Mouse (Mus musculus): ENCODE measurements around the gene Spats2. TPM values are rescaled to one million over a fixed set of nuclear protein-coding genes. Genes with fewer than 3 reads are reported as not detected.
A peak's percentile ranks its signal among the peaks of the same experiment; 100 is the strongest.

Gene Spats2
- polyA plus RNA-seq, 1 experiment from 2014 or later, result 13.9 TPM

GRCm38 (mm10) chr15:99163512-99164365, 38.0 kb downstream of the Spats2 start:
- H3K27ac ChIP-seq (replicated peaks), result 0 out of 2 replicates have a peak overlapping the region, but pooled peaks have one; percentile 13
- no peaks in the 10 kb centered on the region for H3K36me3 ChIP-seq (ENCODE audit: control insufficient read depth, insufficient read depth, low read length)
- TF ChIP-seq EP300 (optimal IDR thresholded peaks at IDR 0.05) (no peak), CTCF (IDR thresholded peaks at IDR 0.05; ENCODE audit: low read depth) (no peak)
- DNase-seq (ENCODE audit: low spot score) (peak; percentile 21), ATAC-seq (ENCODE audit: low FRiP score, low TSS enrichment) (peak; percentile 74)
- H3K27me3 ChIP-seq (ENCODE audit: control insufficient read depth, insufficient read depth, low read length), result no peaks in the 10 kb centered on the region
- no peak overlapping the region for H3K9ac ChIP-seq (ENCODE audit: low read length)
- H3K4me1 ChIP-seq (replicated peaks; ENCODE audit: control insufficient read depth, insufficient read depth), result no peaks in the 10 kb centered on the region
- H3K4me3 ChIP-seq (ENCODE audit: low read depth, low read length), result no peak overlapping the region
- 64% methylated on average over 12 of the region's 12 CpGs for WGBS
- H3K9me3 ChIP-seq (ENCODE audit: control insufficient read depth, low read length), result no peaks in the 10 kb centered on the region
- H3K4me2 ChIP-seq (replicated peaks; ENCODE audit: low read depth), result no peak overlapping the region

- H3K36me3 ChIP-seq (ENCODE audit: control insufficient read depth, insufficient read depth, low read length), result 0 out of 2 replicates have a peak, but pooled peaks cover 3% of the 10 kb centered on the region
- WGBS, result 94% methylated on average over 6 of the region's 6 CpGs
- TF ChIP-seq EP300 (optimal IDR thresholded peaks at IDR 0.05), result no peak
- no peak for TF ChIP-seq CTCF (IDR thresholded peaks at IDR 0.05; ENCODE audit: low read depth)
Measured at GRCm38 (mm10) chr15:99172131-99172530, 46.4 kb downstream of the Spats2 start.

GRCm38 (mm10) chr15:99179639-99180038, 53.9 kb downstream of the Spats2 start:
- no peak overlapping the region for H3K4me2 ChIP-seq (replicated peaks; ENCODE audit: low read depth)
- no peaks in the 10 kb centered on the region for H3K27me3 ChIP-seq (ENCODE audit: control insufficient read depth, insufficient read depth, low read length)
- DNase-seq (ENCODE audit: low spot score), result no peak
- TF ChIP-seq CTCF (IDR thresholded peaks at IDR 0.05; ENCODE audit: low read depth), result peak; percentile 33
- TF ChIP-seq EP300 (optimal IDR thresholded peaks at IDR 0.05), result no peak
- no peak for ATAC-seq (ENCODE audit: low FRiP score, low TSS enrichment)
- no peaks in the 10 kb centered on the region for H3K9me3 ChIP-seq (ENCODE audit: control insufficient read depth, low read length)
- peaks cover 8% of the 10 kb centered on the region for H3K36me3 ChIP-seq (ENCODE audit: control insufficient read depth, insufficient read depth, low read length)
- H3K4me1 ChIP-seq (replicated peaks; ENCODE audit: control insufficient read depth, insufficient read depth), result no peaks in the 10 kb centered on the region
- H3K4me3 ChIP-seq (ENCODE audit: low read depth, low read length), result no peak overlapping the region
- H3K9ac ChIP-seq (ENCODE audit: low read length), result no peak overlapping the region
- WGBS, result 100% methylated on average over 1 of the region's 2 CpGs
- no peak overlapping the region for H3K27ac ChIP-seq (replicated peaks)

More at GRCm38 (mm10) chr15:99172131-99172530, 46.4 kb downstream of the Spats2 start:
- Histone ChIP-seq H3K4me1 (replicated peaks; ENCODE audit: control insufficient read depth, insufficient read depth) (no peaks in the 10 kb centered on the region), H3K4me3 (ENCODE audit: low read depth, low read length) (no peak overlapping the region), H3K9me3 (ENCODE audit: control insufficient read depth, low read length) (no peaks in the 10 kb centered on the region), H3K4me2 (replicated peaks; ENCODE audit: low read depth) (no peak overlapping the region), H3K27me3 (ENCODE audit: control insufficient read depth, insufficient read depth, low read length) (no peaks in the 10 kb centered on the region), H3K9ac (ENCODE audit: low read length) (no peak overlapping the region), H3K27ac (replicated peaks) (no peak overlapping the region)
- DNase-seq (ENCODE audit: low spot score), result no peak
- no peak for ATAC-seq (ENCODE audit: low FRiP score, low TSS enrichment)

- ATAC-seq (ENCODE audit: low FRiP score, low TSS enrichment) (no peak), DNase-seq (ENCODE audit: low spot score) (no peak)
- H3K27me3 ChIP-seq (ENCODE audit: control insufficient read depth, insufficient read depth, low read length), result no peaks in the 10 kb centered on the region
- H3K36me3 ChIP-seq (ENCODE audit: control insufficient read depth, insufficient read depth, low read length), result peaks cover 21% of the 10 kb centered on the region
- TF ChIP-seq CTCF (IDR thresholded peaks at IDR 0.05; ENCODE audit: low read depth), result no peak
- TF ChIP-seq EP300 (optimal IDR thresholded peaks at IDR 0.05), result no peak
- no peaks in the 10 kb centered on the region for H3K9me3 ChIP-seq (ENCODE audit: control insufficient read depth, low read length)
- H3K4me1 ChIP-seq (replicated peaks; ENCODE audit: control insufficient read depth, insufficient read depth), result no peaks in the 10 kb centered on the region
- no peak overlapping the region for H3K4me2 ChIP-seq (replicated peaks; ENCODE audit: low read depth)
- no peak overlapping the region for H3K4me3 ChIP-seq (ENCODE audit: low read depth, low read length)
- no peak overlapping the region for H3K9ac ChIP-seq (ENCODE audit: low read length)
- H3K27ac ChIP-seq (replicated peaks), result no peak overlapping the region
- WGBS, result 86% methylated on average over 9 of the region's 9 CpGs
Measured at GRCm38 (mm10) chr15:99184217-99184914, 58.6 kb downstream of the Spats2 start.

GRCm38 (mm10) chr15:99194358-99194757, 68.6 kb downstream of the Spats2 start:
- H3K9ac ChIP-seq (ENCODE audit: low read length), result no peak overlapping the region
- H3K4me3 ChIP-seq (ENCODE audit: low read depth, low read length), result no peak overlapping the region
- TF ChIP-seq CTCF (IDR thresholded peaks at IDR 0.05; ENCODE audit: low read depth) (no peak), EP300 (optimal IDR thresholded peaks at IDR 0.05) (no peak)
- peaks cover 3% of the 10 kb centered on the region; the same call in 1 of the 2 replicates for H3K36me3 ChIP-seq (ENCODE audit: control insufficient read depth, insufficient read depth, low read length)
- H3K4me2 ChIP-seq (replicated peaks; ENCODE audit: low read depth), result no peak overlapping the region
- H3K4me1 ChIP-seq (replicated peaks; ENCODE audit: control insufficient read depth, insufficient read depth), result no peaks in the 10 kb centered on the region
- no peaks in the 10 kb centered on the region for H3K9me3 ChIP-seq (ENCODE audit: control insufficient read depth, low read length)
- ATAC-seq (ENCODE audit: low FRiP score, low TSS enrichment) (no peak), DNase-seq (ENCODE audit: low spot score) (no peak)
- no peaks in the 10 kb centered on the region for H3K27me3 ChIP-seq (ENCODE audit: control insufficient read depth, insufficient read depth, low read length)
- WGBS, result 87% methylated on average over 10 of the region's 10 CpGs
- no peak overlapping the region for H3K27ac ChIP-seq (replicated peaks)
